Mouse (Mus musculus): ENCODE measurements at regions not wholly inside any gene's neighbourhood (a gene's known extent, or its start where the extent isn't known, plus 50 kb on each side); places are given as distances from the start of the nearest gene placed in this dataset.

GRCm38 (mm10) chr13:107449598-107450179 is 427.8 kb upstream of the Kif2a start:
- no peak for ATAC-seq (ENCODE audit: insufficient number of reproducible peaks, low FRiP score, low TSS enrichment, low read depth)
- Histone ChIP-seq H3K27me3 (no peaks in the 10 kb centered on the region), H3K9ac (no peak overlapping the region), H3K4me2 (no peak overlapping the region), H3K27ac (no peak overlapping the region), H3K36me3 (no peaks in the 10 kb centered on the region), H3K4me1 (no peaks in the 10 kb centered on the region), H3K9me3 (no peaks in the 10 kb centered on the region), H3K4me3 (no peak overlapping the region)
- WGBS, result 73% methylated on average over 11 of the region's 11 CpGs

- Histone ChIP-seq H3K9ac (no peak overlapping the region), H3K9me3 (no peaks in the 10 kb centered on the region), H3K4me2 (no peak overlapping the region), H3K27me3 (no peaks in the 10 kb centered on the region), H3K4me3 (no peak overlapping the region), H3K4me1 (no peaks in the 10 kb centered on the region), H3K36me3 (no peaks in the 10 kb centered on the region), H3K27ac (no peak overlapping the region)
- no peak for ATAC-seq (ENCODE audit: insufficient number of reproducible peaks, low FRiP score, low TSS enrichment, low read depth)
- 82% methylated on average over 2 of the region's 2 CpGs for WGBS
Measured at GRCm38 (mm10) chr13:107447813-107448212, 425.9 kb upstream of the Kif2a start.

GRCm38 (mm10) chr13:107419363-107420155 is 397.6 kb upstream of the Kif2a start:
- no peak overlapping the region for H3K27ac ChIP-seq
- no peaks in the 10 kb centered on the region for H3K27me3 ChIP-seq
- H3K36me3 ChIP-seq, result no peaks in the 10 kb centered on the region

GRCm38 (mm10) chr13:107410267-107410666 is 388.3 kb upstream of the Kif2a start:
- H3K9me3 ChIP-seq, result no peaks in the 10 kb centered on the region
- H3K4me3 ChIP-seq, result no peak overlapping the region
- H3K4me1 ChIP-seq, result no peaks in the 10 kb centered on the region
- no peak overlapping the region for H3K4me2 ChIP-seq
- no peak overlapping the region for H3K27ac ChIP-seq
- H3K36me3 ChIP-seq, result no peaks in the 10 kb centered on the region
- ATAC-seq (ENCODE audit: insufficient number of reproducible peaks, low FRiP score, low TSS enrichment, low read depth), result no peak
- H3K27me3 ChIP-seq, result no peaks in the 10 kb centered on the region
- no peak overlapping the region for H3K9ac ChIP-seq

More at GRCm38 (mm10) chr13:107419363-107420155, 397.6 kb upstream of the Kif2a start:
- ATAC-seq (ENCODE audit: insufficient number of reproducible peaks, low FRiP score, low TSS enrichment, low read depth), result no peak
- Histone ChIP-seq H3K4me2 (no peak overlapping the region), H3K4me1 (no peaks in the 10 kb centered on the region), H3K9me3 (no peaks in the 10 kb centered on the region), H3K4me3 (no peak overlapping the region), H3K9ac (no peak overlapping the region)
- WGBS, result 77% methylated on average over 3 of the region's 3 CpGs

- H3K9ac ChIP-seq, result no peak overlapping the region
- no peaks in the 10 kb centered on the region for H3K36me3 ChIP-seq
- WGBS, result 56% methylated on average over 5 of the region's 5 CpGs
- no peak overlapping the region for H3K4me3 ChIP-seq
- H3K4me1 ChIP-seq, result no peaks in the 10 kb centered on the region
- no peak for ATAC-seq (ENCODE audit: insufficient number of reproducible peaks, low FRiP score, low TSS enrichment, low read depth)
- H3K4me2 ChIP-seq, result no peak overlapping the region
- H3K27me3 ChIP-seq, result no peaks in the 10 kb centered on the region
- no peak overlapping the region for H3K27ac ChIP-seq
- H3K9me3 ChIP-seq, result no peaks in the 10 kb centered on the region
Measured at GRCm38 (mm10) chr13:107407674-107408026, 385.7 kb upstream of the Kif2a start.

- no peak for ATAC-seq (ENCODE audit: insufficient number of reproducible peaks, low FRiP score, low TSS enrichment, low read depth)
- H3K4me2 ChIP-seq, result no peak overlapping the region
- no peak overlapping the region for H3K9ac ChIP-seq
- H3K4me3 ChIP-seq, result no peak overlapping the region
- H3K27me3 ChIP-seq, result no peaks in the 10 kb centered on the region
- no peak overlapping the region for H3K27ac ChIP-seq
- H3K36me3 ChIP-seq, result no peaks in the 10 kb centered on the region
- H3K9me3 ChIP-seq, result no peaks in the 10 kb centered on the region
- no peaks in the 10 kb centered on the region for H3K4me1 ChIP-seq
- WGBS, result 79% methylated on average over 5 of the region's 5 CpGs
Measured at GRCm38 (mm10) chr13:107406977-107407673, 385.2 kb upstream of the Kif2a start.

GRCm38 (mm10) chr13:107398621-107399363 is 376.9 kb upstream of the Kif2a start:
- Histone ChIP-seq H3K36me3 (no peaks in the 10 kb centered on the region), H3K4me1 (no peaks in the 10 kb centered on the region), H3K4me3 (no peak overlapping the region), H3K9me3 (no peaks in the 10 kb centered on the region), H3K4me2 (no peak overlapping the region), H3K27ac (no peak overlapping the region), H3K27me3 (no peaks in the 10 kb centered on the region), H3K9ac (no peak overlapping the region)
- no peak for ATAC-seq (ENCODE audit: insufficient number of reproducible peaks, low FRiP score, low TSS enrichment, low read depth)
- WGBS, result 74% methylated on average over 8 of the region's 8 CpGs

GRCm38 (mm10) chr13:107396036-107396435 is 374.1 kb upstream of the Kif2a start:
- no peak for ATAC-seq (ENCODE audit: insufficient number of reproducible peaks, low FRiP score, low TSS enrichment, low read depth)
- Histone ChIP-seq H3K9me3 (no peaks in the 10 kb centered on the region), H3K27me3 (no peaks in the 10 kb centered on the region), H3K36me3 (no peaks in the 10 kb centered on the region), H3K4me3 (no peak overlapping the region), H3K27ac (no peak overlapping the region), H3K4me2 (no peak overlapping the region), H3K4me1 (no peaks in the 10 kb centered on the region), H3K9ac (no peak overlapping the region)
- 85% methylated on average over 2 of the region's 2 CpGs for WGBS

GRCm38 (mm10) chr13:107394451-107394850 is 372.5 kb upstream of the Kif2a start:
- no peak for ATAC-seq (ENCODE audit: insufficient number of reproducible peaks, low FRiP score, low TSS enrichment, low read depth)
- H3K9ac ChIP-seq, result no peak overlapping the region
- H3K4me3 ChIP-seq, result no peak overlapping the region
- H3K36me3 ChIP-seq, result no peaks in the 10 kb centered on the region
- WGBS, result 65% methylated on average over 1 of the region's 1 CpGs
- H3K27me3 ChIP-seq, result no peaks in the 10 kb centered on the region
- no peak overlapping the region for H3K4me2 ChIP-seq
- no peaks in the 10 kb centered on the region for H3K4me1 ChIP-seq
- H3K27ac ChIP-seq, result no peak overlapping the region
- no peaks in the 10 kb centered on the region for H3K9me3 ChIP-seq

GRCm38 (mm10) chr13:107389535-107390150 is 367.7 kb upstream of the Kif2a start:
- WGBS, result 64% methylated on average over 4 of the region's 4 CpGs

GRCm38 (mm10) chr13:107389074-107389473 is 367.1 kb upstream of the Kif2a start:
- 62% methylated on average over 3 of the region's 3 CpGs for WGBS
- no peak overlapping the region for H3K27ac ChIP-seq

More at GRCm38 (mm10) chr13:107389535-107390150, 367.7 kb upstream of the Kif2a start:
- H3K4me3 ChIP-seq, result no peak overlapping the region
- H3K9ac ChIP-seq, result no peak overlapping the region
- no peak for ATAC-seq (ENCODE audit: insufficient number of reproducible peaks, low FRiP score, low TSS enrichment, low read depth)
- H3K4me1 ChIP-seq, result no peaks in the 10 kb centered on the region
- no peak overlapping the region for H3K4me2 ChIP-seq
- H3K9me3 ChIP-seq, result no peaks in the 10 kb centered on the region
- no peak overlapping the region for H3K27ac ChIP-seq
- no peaks in the 10 kb centered on the region for H3K27me3 ChIP-seq
- H3K36me3 ChIP-seq, result no peaks in the 10 kb centered on the region

More at GRCm38 (mm10) chr13:107389074-107389473, 367.1 kb upstream of the Kif2a start:
- ATAC-seq (ENCODE audit: insufficient number of reproducible peaks, low FRiP score, low TSS enrichment, low read depth), result no peak
- no peaks in the 10 kb centered on the region for H3K4me1 ChIP-seq
- no peak overlapping the region for H3K9ac ChIP-seq
- H3K4me2 ChIP-seq, result no peak overlapping the region
- no peak overlapping the region for H3K4me3 ChIP-seq
- no peaks in the 10 kb centered on the region for H3K9me3 ChIP-seq
- no peaks in the 10 kb centered on the region for H3K27me3 ChIP-seq
- H3K36me3 ChIP-seq, result no peaks in the 10 kb centered on the region

All from limb, embryonic 15.5 days (tissue).